Mouse (Mus musculus) fibroblast of lung, adult 2 months (primary cell): ENCODE measurements around the gene 1110002E22Rik.

Experiments
- DNase-seq: peaks from one replicate; pipeline ENCODE4 v3.0.0-alpha.2; 2011; ENCODE audit warnings: low read depth

Gene 1110002E22Rik

DNA sequence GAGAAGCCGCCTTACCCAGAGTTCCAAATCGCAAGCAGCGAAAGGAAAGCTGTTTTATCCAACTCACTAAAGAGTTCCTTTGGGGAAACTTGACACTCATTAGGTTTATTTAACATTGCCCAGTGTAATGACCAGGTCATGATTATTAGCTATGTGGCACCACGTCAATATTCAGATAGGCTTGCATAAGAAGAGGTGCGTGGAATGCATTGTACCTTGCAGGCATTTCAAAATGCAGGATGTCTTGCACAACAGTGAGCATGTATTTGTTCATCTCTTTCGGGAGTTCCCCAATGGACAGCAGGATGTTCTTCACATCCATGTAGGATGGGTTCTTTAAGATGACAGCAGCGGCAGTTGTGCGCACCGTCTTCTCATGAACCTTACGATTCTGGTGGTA lies 42.0 kb downstream of the 1110002E22Rik start:
- no peak for DNase-seq

GRCm38 (mm10) chr3:138110910-138111782 lies 46.3 kb downstream of the 1110002E22Rik start:
- no peak for DNase-seq

GRCm38 (mm10) chr3:138114106-138114505 lies 49.3 kb downstream of the 1110002E22Rik start:
- DNase-seq: no peak

DNA sequence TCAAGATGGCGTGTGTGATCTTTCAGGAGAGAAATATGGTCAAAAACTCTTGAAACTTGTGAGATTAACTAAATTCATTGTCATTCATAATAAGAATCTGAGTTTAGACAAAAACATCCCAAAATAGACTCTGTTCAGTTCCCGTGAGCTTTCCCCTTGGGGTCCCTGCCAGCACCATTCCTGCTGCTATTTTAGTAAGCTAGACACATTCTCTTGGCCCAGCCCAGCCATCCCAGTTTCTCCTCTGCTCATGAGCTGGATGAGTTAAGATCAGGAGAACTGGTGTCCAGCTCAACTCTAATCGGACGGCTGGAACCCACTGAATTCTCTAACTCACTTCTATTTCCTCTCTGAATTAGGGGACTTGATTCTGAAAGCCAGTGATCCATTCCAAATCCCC lies 52.0 kb downstream of the 1110002E22Rik start:
- no peak for DNase-seq

- no peak for DNase-seq
Measured at GRCm38 (mm10) chr3:138118392-138118791, 53.5 kb downstream of the 1110002E22Rik start.

- DNase-seq: no peak
Measured at GRCm38 (mm10) chr3:138118831-138119230, 54.0 kb downstream of the 1110002E22Rik start.

- no peak for DNase-seq
Measured at GRCm38 (mm10) chr3:138119444-138120105, 54.7 kb downstream of the 1110002E22Rik start.

DNA sequence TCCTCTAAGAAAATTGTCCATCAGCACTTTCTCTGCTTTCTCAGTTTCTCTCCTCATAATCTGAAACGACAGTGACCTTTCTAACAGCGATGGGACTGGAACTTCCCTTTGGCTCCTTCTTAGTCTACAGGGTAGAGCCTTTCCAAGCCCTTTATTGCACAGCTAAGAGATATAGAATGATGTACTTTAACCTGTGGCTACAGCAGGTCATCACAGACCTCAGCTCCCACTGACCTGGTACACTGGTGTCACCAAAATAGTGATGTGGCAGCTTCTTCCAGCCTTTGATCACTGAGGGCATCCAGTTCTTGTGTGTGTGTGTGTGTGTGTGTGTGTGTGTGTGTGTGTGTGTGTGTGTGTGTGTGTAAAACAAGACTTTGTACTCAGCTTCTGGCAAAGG lies 56.6 kb downstream of the 1110002E22Rik start:
- no peak for DNase-seq

DNA sequence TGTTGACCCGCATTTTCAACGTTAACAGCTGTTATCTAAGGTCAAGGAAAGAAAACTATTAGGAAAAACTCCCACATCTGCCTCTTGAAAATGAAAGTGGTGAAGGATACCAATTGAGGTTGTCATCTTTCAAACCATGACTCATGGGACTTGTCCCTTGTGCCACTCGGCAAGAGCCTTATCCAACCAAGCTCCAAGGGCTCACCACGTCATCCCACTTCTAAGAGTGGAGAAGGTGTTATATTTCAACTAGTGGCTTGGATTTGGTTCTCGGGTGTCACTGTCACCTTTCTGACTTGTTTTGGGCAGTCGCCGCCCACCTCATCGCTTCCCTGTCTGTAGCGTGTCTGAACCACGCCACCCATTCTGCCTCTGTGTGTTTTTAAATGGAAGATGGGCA lies 59.0 kb downstream of the 1110002E22Rik start:
- no peak for DNase-seq

DNA sequence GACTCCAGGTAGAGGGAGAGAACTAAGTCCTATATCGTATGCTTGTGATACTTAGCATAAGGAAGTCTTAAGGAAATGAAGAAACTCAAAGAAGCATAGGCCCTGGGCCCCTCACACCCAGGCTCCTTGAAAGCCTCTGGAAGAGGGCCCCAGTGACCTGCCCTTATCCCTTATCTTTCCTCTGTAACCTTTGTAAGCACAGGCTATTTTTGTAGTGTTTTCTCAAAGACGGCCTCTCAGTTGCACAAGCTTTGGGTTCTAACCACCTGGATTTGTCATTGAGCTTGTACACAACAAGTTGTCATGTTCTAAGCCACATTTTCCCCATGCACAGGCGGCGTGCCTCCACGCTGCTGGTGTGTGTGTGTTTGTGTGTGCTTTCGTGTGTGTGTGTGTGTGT lies 64.3 kb downstream of the 1110002E22Rik start:
- DNase-seq: no peak

DNA sequence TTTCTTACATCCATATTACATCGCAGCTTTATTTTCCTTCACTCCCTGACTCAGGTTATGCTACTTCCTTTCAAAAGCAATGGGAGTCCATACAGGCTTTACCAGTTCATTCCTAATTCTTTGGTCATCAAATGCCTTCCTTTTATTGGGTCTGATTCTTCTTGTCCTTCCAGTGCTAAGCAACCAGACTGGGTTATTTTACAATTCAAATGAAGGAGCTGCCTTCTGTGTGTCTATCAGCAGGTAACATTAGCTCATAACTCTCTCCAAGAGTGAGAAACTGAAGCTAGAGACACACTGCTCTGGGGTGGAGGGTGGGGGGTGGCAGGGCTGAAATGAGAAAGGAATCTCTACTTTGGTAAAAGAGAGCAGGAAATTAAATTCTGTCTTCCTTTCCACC lies 65.8 kb downstream of the 1110002E22Rik start:
- DNase-seq: no peak
